Mouse (Mus musculus): Measurements from ENCODE around the gene Iqcj. TPM values are rescaled to one million over a fixed set of nuclear protein-coding genes. Genes with fewer than 3 reads are reported as not detected.

Iqcj gene
- polyA plus RNA-seq, 1 experiment from 2014 or later: 1.5 TPM

GRCm38 (mm10) chr3:67974340-67974998 is 82.4 kb downstream of the Iqcj start:
- 89% methylated on average over 2 of the region's 2 CpGs for WGBS
- H3K4me3 ChIP-seq (replicated peaks; ENCODE audit: low read length): no peak overlapping the region
- no peaks in the 10 kb centered on the region for H3K27me3 ChIP-seq (replicated peaks; ENCODE audit: control insufficient read depth, insufficient read depth, low read length)
- no peaks in the 10 kb centered on the region; the same call in 1 of the 2 replicates for H3K4me1 ChIP-seq (replicated peaks; ENCODE audit: control insufficient read depth, insufficient read depth, low read length)
- H3K4me2 ChIP-seq (ENCODE audit: low read length): no peak overlapping the region
- no peak for ATAC-seq
- no peak overlapping the region for H3K9ac ChIP-seq (replicated peaks; ENCODE audit: low read depth, low read length)
- peak overlapping the region; percentile 39 for H3K27ac ChIP-seq (ENCODE audit: low read length)
- H3K36me3 ChIP-seq (ENCODE audit: control insufficient read depth, insufficient read depth): no peaks in the 10 kb centered on the region
- H3K9me3 ChIP-seq (ENCODE audit: control insufficient read depth, low read length): 0 out of 2 replicates have a peak, but pooled peaks cover 3% of the 10 kb centered on the region

GRCm38 (mm10) chr3:67980006-67980405 is 88.0 kb downstream of the Iqcj start:
- ATAC-seq: no peak
- no peak overlapping the region for H3K27ac ChIP-seq (ENCODE audit: low read length)
- H3K27me3 ChIP-seq (replicated peaks; ENCODE audit: control insufficient read depth, insufficient read depth, low read length): no peaks in the 10 kb centered on the region
- H3K4me1 ChIP-seq (replicated peaks; ENCODE audit: control insufficient read depth, insufficient read depth, low read length): peaks cover 10% of the 10 kb centered on the region
- no peak overlapping the region for H3K4me3 ChIP-seq (replicated peaks; ENCODE audit: low read length)
- H3K4me2 ChIP-seq (ENCODE audit: low read length): no peak overlapping the region
- H3K9me3 ChIP-seq (ENCODE audit: control insufficient read depth, low read length): no peaks in the 10 kb centered on the region
- 79% methylated on average over 1 of the region's 1 CpGs for WGBS
- no peaks in the 10 kb centered on the region for H3K36me3 ChIP-seq (ENCODE audit: control insufficient read depth, insufficient read depth)
- H3K9ac ChIP-seq (replicated peaks; ENCODE audit: low read depth, low read length): no peak overlapping the region

- 26% methylated on average over 12 of the region's 12 CpGs for WGBS
Observed at GRCm38 (mm10) chr3:67983329-67983728, 91.3 kb downstream of the Iqcj start.

GRCm38 (mm10) chr3:68002415-68002814 is 110.4 kb downstream of the Iqcj start:
- WGBS: 67% methylated on average over 4 of the region's 4 CpGs
- H3K36me3 ChIP-seq (ENCODE audit: control insufficient read depth, insufficient read depth): no peaks in the 10 kb centered on the region
- ATAC-seq: peak; percentile 55

More at GRCm38 (mm10) chr3:67983329-67983728, 91.3 kb downstream of the Iqcj start:
- Histone ChIP-seq H3K4me1 (replicated peaks; ENCODE audit: control insufficient read depth, insufficient read depth, low read length) (peaks cover 10% of the 10 kb centered on the region), H3K36me3 (ENCODE audit: control insufficient read depth, insufficient read depth) (no peaks in the 10 kb centered on the region), H3K9ac (replicated peaks; ENCODE audit: low read depth, low read length) (0 out of 2 replicates have a peak overlapping the region, but pooled peaks have one; percentile 19), H3K4me2 (ENCODE audit: low read length) (peak overlapping the region; percentile 31), H3K27me3 (replicated peaks; ENCODE audit: control insufficient read depth, insufficient read depth, low read length) (no peaks in the 10 kb centered on the region), H3K27ac (ENCODE audit: low read length) (peak overlapping the region; percentile 72), H3K4me3 (replicated peaks; ENCODE audit: low read length) (no peak overlapping the region), H3K9me3 (ENCODE audit: control insufficient read depth, low read length) (no peaks in the 10 kb centered on the region)
- peak; percentile 88 for ATAC-seq

GRCm38 (mm10) chr3:68012342-68012741 is 120.3 kb downstream of the Iqcj start:
- no peak overlapping the region for H3K4me3 ChIP-seq (replicated peaks; ENCODE audit: low read length)
- H3K27ac ChIP-seq (ENCODE audit: low read length): no peak overlapping the region
- H3K4me2 ChIP-seq (ENCODE audit: low read length): no peak overlapping the region
- H3K36me3 ChIP-seq (ENCODE audit: control insufficient read depth, insufficient read depth): no peaks in the 10 kb centered on the region
- no peak overlapping the region for H3K9ac ChIP-seq (replicated peaks; ENCODE audit: low read depth, low read length)
- no peak for ATAC-seq
- H3K27me3 ChIP-seq (replicated peaks; ENCODE audit: control insufficient read depth, insufficient read depth, low read length): no peaks in the 10 kb centered on the region
- H3K9me3 ChIP-seq (ENCODE audit: control insufficient read depth, low read length): no peaks in the 10 kb centered on the region
- no peaks in the 10 kb centered on the region for H3K4me1 ChIP-seq (replicated peaks; ENCODE audit: control insufficient read depth, insufficient read depth, low read length)

More at GRCm38 (mm10) chr3:68002415-68002814, 110.4 kb downstream of the Iqcj start:
- H3K9ac ChIP-seq (replicated peaks; ENCODE audit: low read depth, low read length): no peak overlapping the region
- H3K9me3 ChIP-seq (ENCODE audit: control insufficient read depth, low read length): no peaks in the 10 kb centered on the region
- H3K27me3 ChIP-seq (replicated peaks; ENCODE audit: control insufficient read depth, insufficient read depth, low read length): no peaks in the 10 kb centered on the region
- H3K4me1 ChIP-seq (replicated peaks; ENCODE audit: control insufficient read depth, insufficient read depth, low read length): no peaks in the 10 kb centered on the region
- no peak overlapping the region for H3K4me3 ChIP-seq (replicated peaks; ENCODE audit: low read length)
- H3K27ac ChIP-seq (ENCODE audit: low read length): no peak overlapping the region
- no peak overlapping the region for H3K4me2 ChIP-seq (ENCODE audit: low read length)

- Histone ChIP-seq H3K36me3 (ENCODE audit: control insufficient read depth, insufficient read depth) (no peaks in the 10 kb centered on the region), H3K27me3 (replicated peaks; ENCODE audit: control insufficient read depth, insufficient read depth, low read length) (no peaks in the 10 kb centered on the region), H3K4me2 (ENCODE audit: low read length) (no peak overlapping the region), H3K9ac (replicated peaks; ENCODE audit: low read depth, low read length) (no peak overlapping the region), H3K4me3 (replicated peaks; ENCODE audit: low read length) (no peak overlapping the region), H3K4me1 (replicated peaks; ENCODE audit: control insufficient read depth, insufficient read depth, low read length) (no peaks in the 10 kb centered on the region), H3K27ac (ENCODE audit: low read length) (no peak overlapping the region), H3K9me3 (ENCODE audit: control insufficient read depth, low read length) (no peaks in the 10 kb centered on the region)
- WGBS: 5% methylated on average over 1 of the region's 1 CpGs
- no peak for ATAC-seq
Observed at GRCm38 (mm10) chr3:68015786-68016185, 123.8 kb downstream of the Iqcj start.

GRCm38 (mm10) chr3:68019401-68019800 is 127.4 kb downstream of the Iqcj start:
- ATAC-seq: no peak
- Histone ChIP-seq H3K4me3 (replicated peaks; ENCODE audit: low read length) (no peak overlapping the region), H3K9ac (replicated peaks; ENCODE audit: low read depth, low read length) (no peak overlapping the region), H3K27me3 (replicated peaks; ENCODE audit: control insufficient read depth, insufficient read depth, low read length) (no peaks in the 10 kb centered on the region), H3K4me2 (ENCODE audit: low read length) (no peak overlapping the region), H3K36me3 (ENCODE audit: control insufficient read depth, insufficient read depth) (no peaks in the 10 kb centered on the region), H3K9me3 (ENCODE audit: control insufficient read depth, low read length) (no peaks in the 10 kb centered on the region), H3K4me1 (replicated peaks; ENCODE audit: control insufficient read depth, insufficient read depth, low read length) (no peaks in the 10 kb centered on the region), H3K27ac (ENCODE audit: low read length) (no peak overlapping the region)
- WGBS: 30% methylated on average over 4 of the region's 4 CpGs

- Histone ChIP-seq H3K4me3 (replicated peaks; ENCODE audit: low read length) (no peak overlapping the region), H3K9ac (replicated peaks; ENCODE audit: low read depth, low read length) (no peak overlapping the region), H3K36me3 (ENCODE audit: control insufficient read depth, insufficient read depth) (no peaks in the 10 kb centered on the region), H3K27me3 (replicated peaks; ENCODE audit: control insufficient read depth, insufficient read depth, low read length) (no peaks in the 10 kb centered on the region), H3K9me3 (ENCODE audit: control insufficient read depth, low read length) (no peaks in the 10 kb centered on the region), H3K4me1 (replicated peaks; ENCODE audit: control insufficient read depth, insufficient read depth, low read length) (no peaks in the 10 kb centered on the region), H3K27ac (ENCODE audit: low read length) (no peak overlapping the region), H3K4me2 (ENCODE audit: low read length) (no peak overlapping the region)
- ATAC-seq: peak; percentile 61
- 26% methylated on average over 3 of the region's 3 CpGs for WGBS
Observed at GRCm38 (mm10) chr3:68036097-68036496, 144.1 kb downstream of the Iqcj start.

GRCm38 (mm10) chr3:68042951-68043350 is 150.9 kb downstream of the Iqcj start:
- Histone ChIP-seq H3K9ac (replicated peaks; ENCODE audit: low read depth, low read length) (no peak overlapping the region), H3K4me1 (replicated peaks; ENCODE audit: control insufficient read depth, insufficient read depth, low read length) (peaks cover 8% of the 10 kb centered on the region), H3K9me3 (ENCODE audit: control insufficient read depth, low read length) (no peaks in the 10 kb centered on the region), H3K27me3 (replicated peaks; ENCODE audit: control insufficient read depth, insufficient read depth, low read length) (no peaks in the 10 kb centered on the region), H3K36me3 (ENCODE audit: control insufficient read depth, insufficient read depth) (no peaks in the 10 kb centered on the region), H3K27ac (ENCODE audit: low read length) (no peak overlapping the region), H3K4me2 (ENCODE audit: low read length) (no peak overlapping the region), H3K4me3 (replicated peaks; ENCODE audit: low read length) (no peak overlapping the region)
- WGBS: 96% methylated on average over 2 of the region's 2 CpGs
- no peak for ATAC-seq
